Mouse (Mus musculus): ENCODE measurements around the gene Lrrc1. TPM values are rescaled to one million over a fixed set of nuclear protein-coding genes. Genes with fewer than 3 reads are reported as not detected.

The Lrrc1 gene
- total and polyA plus RNA-seq, 3 experiments = 5.3 to 12.1 TPM; not detected in 1

GRCm38 (mm10) chr9:77385611-77386010 is 159.1 kb downstream of the Lrrc1 start:
- Histone ChIP-seq H3K79me2 (ENCODE audit: control insufficient read depth, insufficient read depth, low read length, poor library complexity) (no peaks in the 10 kb centered on the region), H3K27me3 (ENCODE audit: control insufficient read depth in 1 of 2, insufficient read depth in 2 of 2, low read length in 2 of 2) (no peaks in the 10 kb centered on the region), H3K9ac (ENCODE audit: control insufficient read depth, low read depth, low read length, poor library complexity, severe bottlenecking) (no peak overlapping the region), H3K27ac (ENCODE audit: control insufficient read depth, low read depth, low read length) (no peak overlapping the region), H3K9me3 (replicated peaks; ENCODE audit: insufficient read depth, low read length) (no peaks in the 10 kb centered on the region), H3K4me3 (ENCODE audit: control insufficient read depth in 1 of 2, insufficient read depth in 1 of 2, low read depth in 2 of 2, low read length in 2 of 2) (no peak overlapping the region), H3K4me1 (ENCODE audit: control insufficient read depth in 1 of 2, insufficient read depth in 2 of 2, low read length in 2 of 2) (no peaks in the 10 kb centered on the region), H3K36me3 (ENCODE audit: control insufficient read depth in 1 of 2, insufficient read depth in 2 of 2, low read length in 2 of 2) (no peaks in the 10 kb centered on the region)
- no peak for TF ChIP-seq RCOR1 (IDR thresholded peaks at IDR 0.05; ENCODE audit: low read depth, low read length)
- no peak for TF ChIP-seq POLR2AphosphoS5 (IDR thresholded peaks at IDR 0.05; ENCODE audit: borderline replicate concordance, low read depth, low read length)
- TF ChIP-seq HCFC1 (IDR thresholded peaks at IDR 0.05; ENCODE audit: low read depth, low read length) = no peak
- TF ChIP-seq ELF1 (IDR thresholded peaks at IDR 0.05; ENCODE audit: low read depth, low read length) = no peak
- no peak for TF ChIP-seq ZMIZ1 (IDR thresholded peaks at IDR 0.05; ENCODE audit: low read depth, low read length)
- TF ChIP-seq NRF1 (IDR thresholded peaks at IDR 0.05; ENCODE audit: insufficient read depth, low read depth, low read length, poor library complexity, severe bottlenecking) = no peak
- TF ChIP-seq MAX (IDR thresholded peaks at IDR 0.05; ENCODE audit: low read length) = no peak
- TF ChIP-seq CHD1 (IDR thresholded peaks at IDR 0.05; ENCODE audit: low read depth, low read length) = no peak
- no peak for TF ChIP-seq KAT2A (conservative IDR thresholded peaks at IDR 0.05; ENCODE audit: low read depth, low read length)
- TF ChIP-seq TCF12 (IDR thresholded peaks at IDR 0.05; ENCODE audit: low read depth, low read length) = no peak
- no peak for TF ChIP-seq USF2 (IDR thresholded peaks at IDR 0.05; ENCODE audit: borderline replicate concordance in 1 of 2, insufficient read depth in 1 of 2, low read depth in 1 of 2, low read length in 2 of 2)
- TF ChIP-seq ZNF384 (IDR thresholded peaks at IDR 0.05; ENCODE audit: low read depth, low read length) = no peak
- TF ChIP-seq USF1 (IDR thresholded peaks at IDR 0.05; ENCODE audit: low read depth, low read length) = no peak
- TF ChIP-seq TBP (IDR thresholded peaks at IDR 0.05; ENCODE audit: low read depth, low read length) = no peak
- DNase-seq (ENCODE audit: low read depth, low spot score) = no peak

GRCm38 (mm10) chr9:77384651-77385050 is 160.0 kb downstream of the Lrrc1 start:
- no peak for TF ChIP-seq RAD21 (IDR thresholded peaks at IDR 0.05; ENCODE audit: low read depth, low read length)
- TF ChIP-seq ZMIZ1 (IDR thresholded peaks at IDR 0.05; ENCODE audit: low read depth, low read length) = no peak
- TF ChIP-seq MAX (IDR thresholded peaks at IDR 0.05; ENCODE audit: low read length) = no peak
- no peak for TF ChIP-seq HCFC1 (IDR thresholded peaks at IDR 0.05; ENCODE audit: low read depth, low read length)
- no peak for TF ChIP-seq USF1 (IDR thresholded peaks at IDR 0.05; ENCODE audit: low read depth, low read length)
- no peak for TF ChIP-seq RCOR1 (IDR thresholded peaks at IDR 0.05; ENCODE audit: low read depth, low read length)
- TF ChIP-seq ETS1 (IDR thresholded peaks at IDR 0.05; ENCODE audit: low read depth, low read length) = no peak
- TF ChIP-seq NELFE (IDR thresholded peaks at IDR 0.05; ENCODE audit: low read depth, low read length) = no peak
- no peak for TF ChIP-seq ZKSCAN1 (IDR thresholded peaks at IDR 0.05; ENCODE audit: low read depth, low read length)
- no peak for TF ChIP-seq ELF1 (IDR thresholded peaks at IDR 0.05; ENCODE audit: low read depth, low read length)
- TF ChIP-seq MEF2A (IDR thresholded peaks at IDR 0.05; ENCODE audit: extremely low read depth, insufficient replicate concordance, low read depth, low read length, poor library complexity, severe bottlenecking) = no peak
- no peak for TF ChIP-seq E2F4 (IDR thresholded peaks at IDR 0.05; ENCODE audit: borderline replicate concordance, low read depth, low read length)
- TF ChIP-seq KAT2A (conservative IDR thresholded peaks at IDR 0.05; ENCODE audit: low read depth, low read length) = no peak
- Histone ChIP-seq H3K27me3 (ENCODE audit: control insufficient read depth in 1 of 2, insufficient read depth in 2 of 2, low read length in 2 of 2) (no peaks in the 10 kb centered on the region), H3K36me3 (ENCODE audit: control insufficient read depth in 1 of 2, insufficient read depth in 2 of 2, low read length in 2 of 2) (no peaks in the 10 kb centered on the region), H3K27ac (ENCODE audit: control insufficient read depth, low read depth, low read length) (no peak overlapping the region), H3K9me3 (replicated peaks; ENCODE audit: insufficient read depth, low read length) (no peaks in the 10 kb centered on the region), H3K4me3 (ENCODE audit: control insufficient read depth in 1 of 2, insufficient read depth in 1 of 2, low read depth in 2 of 2, low read length in 2 of 2) (no peak overlapping the region), H3K4me1 (ENCODE audit: control insufficient read depth in 1 of 2, insufficient read depth in 2 of 2, low read length in 2 of 2) (no peaks in the 10 kb centered on the region), H3K9ac (ENCODE audit: control insufficient read depth, low read depth, low read length, poor library complexity, severe bottlenecking) (no peak overlapping the region), H3K79me2 (ENCODE audit: control insufficient read depth, insufficient read depth, low read length, poor library complexity) (no peaks in the 10 kb centered on the region)
- no peak for DNase-seq (ENCODE audit: low read depth, low spot score)

Data from MEL (cell line).